Mouse (Mus musculus) kidney, embryonic 14.5 days (tissue): ENCODE measurements around the gene Lingo3. TPM values are rescaled to one million over a fixed set of nuclear protein-coding genes. Genes with fewer than 3 reads are reported as not detected.
A peak's percentile ranks its signal among the peaks of the same experiment; 100 is the strongest.
"Not testable (repeated sequence)": the region's sequence is repeated elsewhere in the genome, so short reads cannot be mapped to it uniquely, and the experiment has no call there.

ENCODE experiments used
- ATAC-seq: fragments of 200-750 bp; cut with Nextera tagmentation; 2 replicates; pipeline ENCODE4 v1.8.0; 2017; ENCODE audit warnings: moderate number of reproducible peaks, mild to moderate bottlenecking, moderate TSS enrichment, moderate library complexity; ENCODE audit not compliant: low FRiP score, low TSS enrichment
- H3K27ac ChIP-seq: fragments of 300-500 bp; sonication (generic); 2 replicates; pipeline ENCODE4 v1.5.1; 2014; ENCODE audit warnings: low read depth, mild to moderate bottlenecking, low read length, moderate library complexity, mixed read lengths
- H3K27me3 ChIP-seq: fragments of 300-500 bp; sonication (generic); 2 replicates; pipeline ENCODE4 v1.6.1; 2014; ENCODE audit warnings: mild to moderate bottlenecking, low read length; ENCODE audit not compliant: control insufficient read depth, insufficient read depth
- H3K36me3 ChIP-seq: fragments of 300-500 bp; sonication (generic); 2 replicates; pipeline ENCODE4 v1.6.1; 2014; ENCODE audit warnings: low read length, mixed read lengths; ENCODE audit not compliant: control insufficient read depth, insufficient read depth
- H3K4me1 ChIP-seq: fragments of 300-500 bp; sonication (generic); 2 replicates; pipeline ENCODE4 v1.6.1; 2014; ENCODE audit warnings: low read length, mixed read lengths; ENCODE audit not compliant: control insufficient read depth, insufficient read depth
- H3K4me2 ChIP-seq: fragments of 300-500 bp; sonication (generic); replicated peaks from 2 replicates; pipeline ENCODE4 v1.6.1; 2014; ENCODE audit warnings: low read depth, mild to moderate bottlenecking, low read length
- H3K4me3 ChIP-seq: fragments of 300-500 bp; sonication (generic); 2 replicates; pipeline ENCODE4 v1.5.1; 2014; ENCODE audit warnings: mild to moderate bottlenecking, low read length
- H3K9ac ChIP-seq: fragments of 300-500 bp; sonication (generic); 2 replicates; pipeline ENCODE4 v1.6.1; 2014; ENCODE audit warnings: low read depth, mild to moderate bottlenecking, low read length, moderate library complexity
- H3K9me3 ChIP-seq: fragments of 300-500 bp; sonication (generic); 2 replicates; pipeline ENCODE4 v1.6.1; 2016; ENCODE audit warnings: low read length; ENCODE audit not compliant: control insufficient read depth
- WGBS: fragments of 180-500 bp; shearing (Covaris S2); extraction: QIAGEN DNeasy Blood & Tissue Kit; methylation state at CpG from one replicate; pipeline ENCODE4 v1.1.7; 2014; 5-methylcytosine and 5-hydroxymethylcytosine counted together
- polyA plus RNA-seq: library from polyadenylated mRNA; unstranded; fragments of >200 nt; fragmentation: Nextera tagmentation; extraction: Ambion mirVana; gene quantifications from 2 replicates; pipeline ENCODE4 v1.2.1, GENCODE M21; 2014

Lingo3 gene
- polyA plus RNA-seq, 1 experiment from 2014 or later, result 0.97 TPM

GRCm38 (mm10) chr10:80838346-80838912, 5.4 kb downstream of the Lingo3 start:
- Histone ChIP-seq H3K4me3 (no peak overlapping the region), H3K36me3 (no peaks in the 10 kb centered on the region), H3K4me2 (no peak overlapping the region), H3K4me1 (peaks cover under 1% of the 10 kb centered on the region; the same call in 1 of the 2 replicates), H3K27me3 (peaks cover 54% of the 10 kb centered on the region), H3K9me3 (peaks cover 11% of the 10 kb centered on the region), H3K27ac (no peak overlapping the region), H3K9ac (no peak overlapping the region)
- WGBS, result 53% methylated on average over 2 of the region's 2 CpGs
- ATAC-seq, result no peak

GRCm38 (mm10) chr10:80837827-80838226, 6.0 kb downstream of the Lingo3 start:
- H3K9ac ChIP-seq, result no peak overlapping the region
- H3K27ac ChIP-seq, result no peak overlapping the region
- H3K4me2 ChIP-seq, result no peak overlapping the region
- H3K4me1 ChIP-seq, result no peaks in the 10 kb centered on the region
- H3K36me3 ChIP-seq, result no peaks in the 10 kb centered on the region
- H3K4me3 ChIP-seq, result no peak overlapping the region
- ATAC-seq, result no peak
- WGBS, result 20% methylated on average over 2 of the region's 2 CpGs
- H3K9me3 ChIP-seq, result peaks cover 11% of the 10 kb centered on the region
- H3K27me3 ChIP-seq, result peaks cover 51% of the 10 kb centered on the region

- H3K4me2 ChIP-seq, result no peak overlapping the region
- no peak for ATAC-seq
- H3K27ac ChIP-seq, result no peak overlapping the region
- WGBS, result 51% methylated on average over 7 of the region's 7 CpGs
- H3K4me3 ChIP-seq, result no peak overlapping the region
- H3K4me1 ChIP-seq, result no peaks in the 10 kb centered on the region
- H3K9me3 ChIP-seq, result peaks cover 11% of the 10 kb centered on the region
- H3K27me3 ChIP-seq, result peaks cover 42% of the 10 kb centered on the region
- H3K36me3 ChIP-seq, result no peaks in the 10 kb centered on the region
- H3K9ac ChIP-seq, result no peak overlapping the region
These were observed 6.9 kb downstream of the Lingo3 start for GRCm38 (mm10) chr10:80836949-80837379.

- 59% methylated on average over 30 of the region's 30 CpGs for WGBS
- H3K9me3 ChIP-seq, result peaks cover 11% of the 10 kb centered on the region
- peaks cover 7% of the 10 kb centered on the region for H3K4me1 ChIP-seq
- ATAC-seq, result no peak
- no peak overlapping the region for H3K9ac ChIP-seq
- H3K4me2 ChIP-seq, result no peak overlapping the region
- H3K36me3 ChIP-seq, result peaks cover 3% of the 10 kb centered on the region; the same call in 1 of the 2 replicates
- no peak overlapping the region for H3K4me3 ChIP-seq
- no peak overlapping the region for H3K27ac ChIP-seq
- peaks cover 39% of the 10 kb centered on the region for H3K27me3 ChIP-seq
These were observed 8.2 kb downstream of the Lingo3 start for GRCm38 (mm10) chr10:80835617-80836016.

GRCm38 (mm10) chr10:80832818-80833217, 11.0 kb downstream of the Lingo3 start:
- Histone ChIP-seq H3K9ac (no peak overlapping the region), H3K4me3 (no peak overlapping the region), H3K4me2 (no peak overlapping the region), H3K4me1 (peaks cover 14% of the 10 kb centered on the region), H3K27me3 (peaks cover 36% of the 10 kb centered on the region), H3K27ac (no peak overlapping the region), H3K9me3 (peaks cover 11% of the 10 kb centered on the region), H3K36me3 (peaks cover 19% of the 10 kb centered on the region)
- ATAC-seq, result no peak
- 76% methylated on average over 7 of the region's 7 CpGs for WGBS

GRCm38 (mm10) chr10:80831136-80831535, 12.7 kb downstream of the Lingo3 start:
- H3K4me1 ChIP-seq, result peaks cover 18% of the 10 kb centered on the region
- H3K36me3 ChIP-seq, result peaks cover 19% of the 10 kb centered on the region
- peaks cover 28% of the 10 kb centered on the region for H3K27me3 ChIP-seq
- ATAC-seq, result peak; percentile 32
- H3K4me3 ChIP-seq, result no peak overlapping the region
- WGBS, result under 1% methylated on average over 9 of the region's 9 CpGs
- peaks cover 11% of the 10 kb centered on the region for H3K9me3 ChIP-seq
- H3K4me2 ChIP-seq, result no peak overlapping the region; the same call in 1 of the 2 replicates
- no peak overlapping the region for H3K9ac ChIP-seq
- no peak overlapping the region for H3K27ac ChIP-seq

GRCm38 (mm10) chr10:80829359-80830278, 14.2 kb downstream of the Lingo3 start:
- Histone ChIP-seq H3K4me1 (peaks cover 18% of the 10 kb centered on the region), H3K27ac (no peak overlapping the region), H3K4me3 (no peak overlapping the region), H3K27me3 (peaks cover 14% of the 10 kb centered on the region), H3K9me3 (peaks cover 4% of the 10 kb centered on the region; the same call in 1 of the 2 replicates), H3K9ac (no peak overlapping the region), H3K36me3 (peaks cover 19% of the 10 kb centered on the region), H3K4me2 (no peak overlapping the region)
- WGBS, result 80% methylated on average over 1 of the region's 1 CpGs
- ATAC-seq, result no peak

GRCm38 (mm10) chr10:80828587-80828986, 15.3 kb downstream of the Lingo3 start:
- WGBS, result 81% methylated on average over 7 of the region's 9 CpGs
- not testable (repeated sequence) for H3K9me3 ChIP-seq, H3K9ac ChIP-seq, H3K27ac ChIP-seq, ATAC-seq, H3K27me3 ChIP-seq, H3K4me3 ChIP-seq
- peaks cover 18% of the 10 kb centered on the region for H3K4me1 ChIP-seq
- peaks cover 19% of the 10 kb centered on the region for H3K36me3 ChIP-seq
- H3K4me2 ChIP-seq, result peak overlapping the region; percentile 97
